Mouse (Mus musculus): ENCODE data around the gene Caml. TPM values are rescaled to one million over a fixed set of nuclear protein-coding genes. Genes with fewer than 3 reads are reported as not detected.

Gene Caml
- polyA plus RNA-seq, 1 experiment from 2014 or later = 39.9 TPM

- H3K27ac ChIP-seq (ENCODE audit: low read length) = peak overlapping the region; percentile 26
- peak; percentile 25 for ATAC-seq (replicated peaks; ENCODE audit: extremely low read depth, insufficient read depth, low FRiP score)
- H3K36me3 ChIP-seq (ENCODE audit: control insufficient read depth, insufficient read depth) = peaks cover 26% of the 10 kb centered on the region
- H3K27me3 ChIP-seq (ENCODE audit: control insufficient read depth, insufficient read depth, low read length) = no peaks in the 10 kb centered on the region
- H3K4me3 ChIP-seq (ENCODE audit: low read length) = peak overlapping the region; percentile 68
- H3K9ac ChIP-seq (ENCODE audit: low read length) = peak overlapping the region; percentile 80
- no peaks in the 10 kb centered on the region for H3K9me3 ChIP-seq (replicated peaks; ENCODE audit: control insufficient read depth, low read length)
- WGBS = under 1% methylated on average over 31 of the region's 31 CpGs
- H3K4me1 ChIP-seq (ENCODE audit: control insufficient read depth, insufficient read depth, low read length) = peaks cover 10% of the 10 kb centered on the region
- H3K4me2 ChIP-seq (ENCODE audit: low read depth, low read length) = peak overlapping the region; percentile 63
Measured at GRCm38 (mm10) chr13:55593254-55593747, 29.5 kb upstream of the Caml start.

- no peaks in the 10 kb centered on the region for H3K9me3 ChIP-seq (replicated peaks; ENCODE audit: control insufficient read depth, low read length)
- no peak overlapping the region for H3K27ac ChIP-seq (ENCODE audit: low read length)
- 89% methylated on average over 12 of the region's 12 CpGs for WGBS
- H3K27me3 ChIP-seq (ENCODE audit: control insufficient read depth, insufficient read depth, low read length) = no peaks in the 10 kb centered on the region
- peaks cover 15% of the 10 kb centered on the region for H3K4me1 ChIP-seq (ENCODE audit: control insufficient read depth, insufficient read depth, low read length)
- H3K9ac ChIP-seq (ENCODE audit: low read length) = no peak overlapping the region
- H3K4me3 ChIP-seq (ENCODE audit: low read length) = no peak overlapping the region
- no peak overlapping the region for H3K4me2 ChIP-seq (ENCODE audit: low read depth, low read length)
- H3K36me3 ChIP-seq (ENCODE audit: control insufficient read depth, insufficient read depth) = peaks cover 26% of the 10 kb centered on the region
- no peak for ATAC-seq (replicated peaks; ENCODE audit: extremely low read depth, insufficient read depth, low FRiP score)
Measured at GRCm38 (mm10) chr13:55595375-55595774, 27.4 kb upstream of the Caml start.

- Histone ChIP-seq H3K27me3 (ENCODE audit: control insufficient read depth, insufficient read depth, low read length) (no peaks in the 10 kb centered on the region), H3K27ac (ENCODE audit: low read length) (no peak overlapping the region), H3K4me1 (ENCODE audit: control insufficient read depth, insufficient read depth, low read length) (peaks cover 22% of the 10 kb centered on the region), H3K4me3 (ENCODE audit: low read length) (no peak overlapping the region), H3K9me3 (replicated peaks; ENCODE audit: control insufficient read depth, low read length) (no peaks in the 10 kb centered on the region), H3K4me2 (ENCODE audit: low read depth, low read length) (no peak overlapping the region), H3K9ac (ENCODE audit: low read length) (no peak overlapping the region), H3K36me3 (ENCODE audit: control insufficient read depth, insufficient read depth) (peaks cover 26% of the 10 kb centered on the region)
- 95% methylated on average over 12 of the region's 12 CpGs for WGBS
- no peak for ATAC-seq (replicated peaks; ENCODE audit: extremely low read depth, insufficient read depth, low FRiP score)
Measured at GRCm38 (mm10) chr13:55596802-55597201, 26.0 kb upstream of the Caml start.

- Histone ChIP-seq H3K36me3 (ENCODE audit: control insufficient read depth, insufficient read depth) (peaks cover 26% of the 10 kb centered on the region), H3K9ac (ENCODE audit: low read length) (peak within 1 kb of the TSS; percentile 89), H3K4me1 (ENCODE audit: control insufficient read depth, insufficient read depth, low read length) (peaks cover 12% of the 10 kb centered on the region), H3K4me2 (ENCODE audit: low read depth, low read length) (peak within 1 kb of the TSS; percentile 89), H3K9me3 (replicated peaks; ENCODE audit: control insufficient read depth, low read length) (no peaks in the 10 kb centered on the region), H3K27me3 (ENCODE audit: control insufficient read depth, insufficient read depth, low read length) (no peaks in the 10 kb centered on the region), H3K27ac (ENCODE audit: low read length) (peak within 1 kb of the TSS; percentile 74), H3K4me3 (ENCODE audit: low read length) (peak within 1 kb of the TSS; percentile 83)
- 9% methylated on average over 46 of the region's 51 CpGs for WGBS
- ATAC-seq (replicated peaks; ENCODE audit: extremely low read depth, insufficient read depth, low FRiP score) = peak; percentile 92
Measured at GRCm38 (mm10) chr13:55599566-55600540, 23.0 kb upstream of the Caml start, which contains the start of gene B4galt7. B4galt7 (plus strand) TSS chr13:55599896.

- Histone ChIP-seq H3K9ac (ENCODE audit: low read length) (peak overlapping the region; percentile 89), H3K36me3 (ENCODE audit: control insufficient read depth, insufficient read depth) (peaks cover 22% of the 10 kb centered on the region), H3K4me1 (ENCODE audit: control insufficient read depth, insufficient read depth, low read length) (peaks cover 12% of the 10 kb centered on the region), H3K4me3 (ENCODE audit: low read length) (peak overlapping the region; percentile 83), H3K9me3 (replicated peaks; ENCODE audit: control insufficient read depth, low read length) (no peaks in the 10 kb centered on the region), H3K27ac (ENCODE audit: low read length) (no peak overlapping the region), H3K4me2 (ENCODE audit: low read depth, low read length) (peak overlapping the region; percentile 89), H3K27me3 (ENCODE audit: control insufficient read depth, insufficient read depth, low read length) (no peaks in the 10 kb centered on the region)
- WGBS = 19% methylated on average over 9 of the region's 9 CpGs
- ATAC-seq (replicated peaks; ENCODE audit: extremely low read depth, insufficient read depth, low FRiP score) = no peak
Measured at GRCm38 (mm10) chr13:55600657-55601056, 22.1 kb upstream of the Caml start.

- Histone ChIP-seq H3K27me3 (ENCODE audit: control insufficient read depth, insufficient read depth, low read length) (no peaks in the 10 kb centered on the region), H3K9me3 (replicated peaks; ENCODE audit: control insufficient read depth, low read length) (no peaks in the 10 kb centered on the region), H3K4me3 (ENCODE audit: low read length) (no peak overlapping the region), H3K36me3 (ENCODE audit: control insufficient read depth, insufficient read depth) (peaks cover 18% of the 10 kb centered on the region), H3K4me2 (ENCODE audit: low read depth, low read length) (no peak overlapping the region), H3K4me1 (ENCODE audit: control insufficient read depth, insufficient read depth, low read length) (peaks cover 12% of the 10 kb centered on the region), H3K27ac (ENCODE audit: low read length) (no peak overlapping the region), H3K9ac (ENCODE audit: low read length) (no peak overlapping the region)
- ATAC-seq (replicated peaks; ENCODE audit: extremely low read depth, insufficient read depth, low FRiP score) = no peak
- 6% methylated on average over 3 of the region's 3 CpGs for WGBS
Measured at GRCm38 (mm10) chr13:55601611-55602010, 21.2 kb upstream of the Caml start.

- no peak for ATAC-seq (replicated peaks; ENCODE audit: extremely low read depth, insufficient read depth, low FRiP score)
- no peak overlapping the region for H3K9ac ChIP-seq (ENCODE audit: low read length)
- H3K4me1 ChIP-seq (ENCODE audit: control insufficient read depth, insufficient read depth, low read length) = peaks cover 8% of the 10 kb centered on the region
- H3K27me3 ChIP-seq (ENCODE audit: control insufficient read depth, insufficient read depth, low read length) = no peaks in the 10 kb centered on the region
- H3K4me2 ChIP-seq (ENCODE audit: low read depth, low read length) = no peak overlapping the region
- no peak overlapping the region for H3K4me3 ChIP-seq (ENCODE audit: low read length)
- 90% methylated on average over 3 of the region's 3 CpGs for WGBS
- peaks cover 12% of the 10 kb centered on the region; the same call in 1 of the 2 replicates for H3K36me3 ChIP-seq (ENCODE audit: control insufficient read depth, insufficient read depth)
- H3K27ac ChIP-seq (ENCODE audit: low read length) = no peak overlapping the region
- no peaks in the 10 kb centered on the region for H3K9me3 ChIP-seq (replicated peaks; ENCODE audit: control insufficient read depth, low read length)
Measured at GRCm38 (mm10) chr13:55604606-55605005, 18.2 kb upstream of the Caml start.

GRCm38 (mm10) chr13:55606899-55607623, 15.7 kb upstream of the Caml start:
- Histone ChIP-seq H3K27me3 (ENCODE audit: control insufficient read depth, insufficient read depth, low read length) (no peaks in the 10 kb centered on the region), H3K27ac (ENCODE audit: low read length) (no peak overlapping the region), H3K9ac (ENCODE audit: low read length) (no peak overlapping the region), H3K9me3 (replicated peaks; ENCODE audit: control insufficient read depth, low read length) (no peaks in the 10 kb centered on the region), H3K4me1 (ENCODE audit: control insufficient read depth, insufficient read depth, low read length) (no peaks in the 10 kb centered on the region), H3K36me3 (ENCODE audit: control insufficient read depth, insufficient read depth) (peaks cover 14% of the 10 kb centered on the region; the same call in 1 of the 2 replicates), H3K4me2 (ENCODE audit: low read depth, low read length) (no peak overlapping the region), H3K4me3 (ENCODE audit: low read length) (no peak overlapping the region)
- no peak for ATAC-seq (replicated peaks; ENCODE audit: extremely low read depth, insufficient read depth, low FRiP score)
- 74% methylated on average over 10 of the region's 10 CpGs for WGBS

Measured in heart, embryonic 16.5 days (tissue).